Mouse (Mus musculus): Measurements from ENCODE around the gene Map3k12. TPM values are rescaled to one million over a fixed set of nuclear protein-coding genes. Genes with fewer than 3 reads are reported as not detected.

The Map3k12 gene
- polyA plus RNA-seq (2012; rRNA removed; ENCODE audit: low replicate concordance), result 10.0 and 11.0 TPM in 2 replicates

GRCm38 (mm10) chr15:102516728-102517404 lies at the start of gene Map3k12:
Map3k12 (minus strand) TSS chr15:102517064.

DNA sequence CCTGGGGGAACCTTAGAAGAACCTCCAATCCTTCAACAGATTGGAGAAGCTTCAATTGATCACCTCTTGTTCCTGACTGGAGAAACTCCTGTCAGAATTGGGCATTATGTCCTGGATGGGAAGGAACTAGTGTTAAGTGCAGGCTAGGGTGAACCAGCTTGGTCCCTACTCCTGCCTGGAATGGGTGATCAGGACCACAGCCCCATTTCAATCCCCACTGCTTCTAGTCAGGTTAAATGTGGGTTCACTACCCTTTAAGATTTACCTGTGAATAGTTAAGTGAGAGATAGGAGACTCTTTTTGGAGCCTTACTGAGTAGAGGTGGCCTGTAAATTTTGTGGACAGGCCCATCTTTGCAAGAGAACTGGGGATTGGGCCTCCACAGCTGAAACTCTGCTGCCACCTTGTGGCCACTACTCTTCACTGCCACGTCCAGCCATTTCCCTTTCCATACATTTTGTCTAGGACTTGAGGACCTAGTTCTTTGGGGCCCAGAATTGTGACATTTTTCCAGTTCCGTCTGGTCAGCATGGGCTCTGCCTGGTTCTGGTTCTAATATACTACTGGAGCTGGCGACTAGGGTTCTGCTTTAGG lies 8.1 kb upstream of the Map3k12 start, which contains the start of gene Npff:
Npff (minus strand) TSS at position 51 of the 594 bp plus-strand sequence.

GRCm38 (mm10) chr15:102517976-102518858 lies 1.4 kb upstream of the Map3k12 start, which contains the start of gene Tarbp2:
Tarbp2 (plus strand) TSS chr15:102518192.

DNA sequence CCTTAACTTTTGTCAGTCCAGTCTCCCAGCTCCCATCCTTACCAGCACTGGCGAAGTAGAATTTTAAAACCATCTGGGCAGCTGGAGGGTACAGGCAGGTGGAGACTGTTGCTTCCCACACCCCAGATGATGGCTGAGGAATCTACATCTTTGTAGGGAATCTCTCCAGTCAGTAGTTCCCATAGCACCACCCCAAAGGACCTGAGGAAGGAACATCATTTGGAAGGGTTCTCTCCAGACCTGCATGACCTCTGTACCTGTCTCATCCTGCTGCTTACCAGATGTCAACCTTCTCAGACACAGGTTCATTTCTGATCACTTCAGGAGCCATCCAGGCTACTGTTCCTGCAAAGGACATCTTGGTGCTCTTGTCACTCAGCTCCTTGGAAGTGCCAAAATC lies 13.4 kb downstream of the Map3k12 start, which contains the start of gene Gm10337:
Gm10337 (plus strand) TSS at position 276 of the 400 bp plus-strand sequence.

GRCm38 (mm10) chr15:102470183-102470604 lies 46.7 kb downstream of the Map3k12 start, which contains the start of gene Pcbp2:
Pcbp2 (plus strand) TSS chr15:102470539.

DNA sequence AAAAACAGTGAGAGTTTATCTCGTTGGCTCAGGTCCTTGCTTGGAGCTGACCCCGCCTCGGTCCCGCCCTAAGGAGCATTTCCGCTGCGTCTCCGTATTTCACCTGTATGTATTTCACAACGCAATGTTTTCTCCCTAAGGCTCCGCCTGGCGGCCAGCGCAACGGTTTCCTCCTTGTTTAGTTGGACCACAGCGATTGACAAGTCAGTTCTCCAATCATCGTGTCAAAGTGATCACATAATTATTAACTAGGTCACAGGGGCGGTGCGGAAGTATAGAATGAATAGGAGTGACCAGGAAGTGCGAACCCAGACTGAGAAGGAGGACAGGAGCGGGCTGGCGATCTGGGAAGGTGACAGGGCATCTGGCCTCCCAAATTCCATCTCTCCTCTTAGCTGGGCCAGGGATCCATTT lies 58.0 kb downstream of the Map3k12 start, which contains the start of gene Prr13:
Prr13 (plus strand) TSS at position 125 of the 414 bp plus-strand sequence.

Other genes with a start within 250 kb of the Map3k12 start
- gene Gm9918, start 246.5 kb downstream of the Map3k12 start, polyA plus RNA-seq (2012; rRNA removed; ENCODE audit: low replicate concordance), result 0.20 and 0.32 TPM in 2 replicates
- 117 and 134 TPM in 2 replicates for gene Mfsd5, start 237.6 kb downstream of the Map3k12 start, polyA plus RNA-seq (2012; rRNA removed; ENCODE audit: low replicate concordance)
- gene Espl1, start 220.8 kb downstream of the Map3k12 start, polyA plus RNA-seq (2012; rRNA removed; ENCODE audit: low replicate concordance), result 2.8 and 2.9 TPM in 2 replicates
- gene Pfdn5, start 190.9 kb downstream of the Map3k12 start, polyA plus RNA-seq (2012; rRNA removed; ENCODE audit: low replicate concordance), result 50.1 and 98.8 TPM in 2 replicates
- gene Myg1, start 185.4 kb downstream of the Map3k12 start, polyA plus RNA-seq (2012; rRNA removed; ENCODE audit: low replicate concordance), result 57.4 and 61.0 TPM in 2 replicates
- gene Aaas, start 166.3 kb downstream of the Map3k12 start, polyA plus RNA-seq (2012; rRNA removed; ENCODE audit: low replicate concordance), result 47.2 and 52.8 TPM in 2 replicates
- gene Sp7, start 149.9 kb downstream of the Map3k12 start, polyA plus RNA-seq (2012; rRNA removed; ENCODE audit: low replicate concordance), result 0.20 and 0.33 TPM in 2 replicates
- 19.4 and 25.9 TPM in 2 replicates for gene Sp1, start 110.9 kb downstream of the Map3k12 start, polyA plus RNA-seq (2012; rRNA removed; ENCODE audit: low replicate concordance)
- 3.6 and 6.7 TPM in 2 replicates for gene Amhr2, start 71.7 kb downstream of the Map3k12 start, polyA plus RNA-seq (2012; rRNA removed; ENCODE audit: low replicate concordance)
- gene Prr13, start 58.0 kb downstream of the Map3k12 start, polyA plus RNA-seq (2012; rRNA removed; ENCODE audit: low replicate concordance), result 198 and 203 TPM in 2 replicates
- 437 and 514 TPM in 2 replicates for gene Pcbp2, start 46.5 kb downstream of the Map3k12 start, polyA plus RNA-seq (2012; rRNA removed; ENCODE audit: low replicate concordance)
- gene Gm10337, start 13.3 kb downstream of the Map3k12 start, polyA plus RNA-seq (2012; rRNA removed; ENCODE audit: low replicate concordance), result not detected in 2 replicates
- gene Tarbp2, start 1.1 kb upstream of the Map3k12 start, polyA plus RNA-seq (2012; rRNA removed; ENCODE audit: low replicate concordance), result 69.0 and 82.6 TPM in 2 replicates
- gene Npff, start 7.9 kb upstream of the Map3k12 start, polyA plus RNA-seq (2012; rRNA removed; ENCODE audit: low replicate concordance), result 9.0 and 11.3 TPM in 2 replicates
- 0.29 TPM in 1 of 2 replicates, not detected in the other for gene Gm28047, start 108.0 kb upstream of the Map3k12 start, polyA plus RNA-seq (2012; rRNA removed; ENCODE audit: low replicate concordance)
- 99.1 and 202 TPM in 2 replicates for gene Atf7, start 108.4 kb upstream of the Map3k12 start, polyA plus RNA-seq (2012; rRNA removed; ENCODE audit: low replicate concordance)
- 329 and 421 TPM in 2 replicates for gene Atp5g2, start 155.3 kb upstream of the Map3k12 start, polyA plus RNA-seq (2012; rRNA removed; ENCODE audit: low replicate concordance)
- 47.3 and 82.5 TPM in 2 replicates for gene Calcoco1, start 205.1 kb upstream of the Map3k12 start, polyA plus RNA-seq (2012; rRNA removed; ENCODE audit: low replicate concordance)